Mouse (Mus musculus): ENCODE results near the gene Kirrel2.
A peak's percentile ranks its signal among the peaks of the same experiment; 100 is the strongest.

Gene Kirrel2

DNA sequence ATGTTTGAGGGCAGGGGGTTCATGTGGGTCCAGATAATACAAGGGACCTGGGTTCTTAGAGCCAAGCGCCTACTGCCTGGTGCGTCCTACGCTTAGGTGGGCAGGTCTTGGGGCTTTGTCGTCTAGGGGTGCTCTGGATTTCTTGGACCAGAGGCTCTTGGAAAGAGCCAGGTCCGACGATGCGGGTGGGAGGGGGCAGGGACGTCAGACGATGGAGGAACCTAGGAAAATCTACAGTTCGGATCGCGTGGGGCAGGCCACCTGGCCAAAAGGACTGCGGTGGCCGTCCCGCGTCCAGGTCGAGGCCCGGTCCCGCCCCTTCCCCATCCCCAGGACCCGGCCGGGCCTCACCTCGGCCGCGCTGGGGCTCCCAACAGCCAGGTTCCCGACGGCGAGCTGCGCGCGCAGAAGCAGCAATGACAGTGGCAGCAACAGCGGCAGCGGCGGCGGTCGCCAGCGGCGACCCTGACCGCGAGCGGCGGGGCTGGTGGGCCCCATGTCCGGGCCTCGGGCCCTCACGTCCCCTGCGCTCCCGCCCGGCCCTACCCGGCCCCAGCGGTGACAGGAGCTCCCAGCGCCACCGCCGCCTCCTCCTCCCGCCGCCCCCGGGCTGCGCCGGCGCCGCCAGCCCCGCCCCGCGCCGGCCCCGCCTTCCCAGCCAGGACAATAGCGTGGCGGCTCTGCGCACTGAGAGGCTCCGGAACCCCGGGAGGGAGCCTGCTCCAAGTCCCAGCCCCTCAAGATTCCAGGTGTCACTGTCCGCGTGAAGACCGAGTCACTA lies 12.3 kb downstream of the Kirrel2 start, which contains the start of gene Aplp1:
Gene Aplp1, minus strand, starts transcription at position 565 of the 781 bp plus-strand sequence.
- DNase-seq: peak; percentile 61

DNA sequence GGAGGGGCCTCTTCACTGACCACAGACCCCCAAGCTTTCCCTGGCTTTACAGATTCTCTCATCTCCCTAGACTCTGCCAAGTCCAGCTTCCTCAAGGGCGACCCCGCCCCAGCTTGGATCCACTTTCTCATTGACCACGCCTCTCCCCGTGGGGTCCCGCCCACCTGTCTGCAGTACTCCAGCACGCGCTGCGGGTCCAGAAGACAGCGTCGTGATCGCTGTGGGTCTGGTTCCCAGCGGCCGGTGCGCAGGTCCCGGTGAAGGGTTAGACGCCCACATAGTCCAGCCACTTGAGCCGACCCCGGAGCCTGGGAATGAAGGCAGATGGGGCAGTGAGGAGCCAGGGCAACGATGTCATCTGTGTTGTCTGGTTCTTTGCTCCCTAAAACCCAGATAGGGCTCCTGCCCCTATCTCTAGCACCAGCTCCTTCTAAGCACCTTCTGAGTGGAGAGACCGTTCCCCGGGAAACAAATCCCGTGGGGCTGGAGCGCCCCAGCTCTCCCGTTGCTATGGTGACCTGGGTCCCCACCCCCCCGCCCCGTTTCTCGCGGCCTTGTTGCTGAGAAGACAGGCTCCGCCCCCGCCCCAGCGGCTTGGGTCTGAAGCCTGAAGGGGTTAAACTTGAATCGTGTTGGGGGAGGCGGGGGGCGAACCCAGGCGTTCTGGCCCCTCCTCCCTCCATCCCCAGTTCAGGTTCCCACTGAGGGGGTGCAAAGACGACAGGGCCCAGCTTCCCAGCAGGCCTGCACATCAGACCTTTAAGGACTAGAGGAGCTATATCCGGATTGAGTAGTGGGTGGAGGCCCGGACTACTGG lies 13.1 kb downstream of the Kirrel2 start:
- no peak for DNase-seq

DNA sequence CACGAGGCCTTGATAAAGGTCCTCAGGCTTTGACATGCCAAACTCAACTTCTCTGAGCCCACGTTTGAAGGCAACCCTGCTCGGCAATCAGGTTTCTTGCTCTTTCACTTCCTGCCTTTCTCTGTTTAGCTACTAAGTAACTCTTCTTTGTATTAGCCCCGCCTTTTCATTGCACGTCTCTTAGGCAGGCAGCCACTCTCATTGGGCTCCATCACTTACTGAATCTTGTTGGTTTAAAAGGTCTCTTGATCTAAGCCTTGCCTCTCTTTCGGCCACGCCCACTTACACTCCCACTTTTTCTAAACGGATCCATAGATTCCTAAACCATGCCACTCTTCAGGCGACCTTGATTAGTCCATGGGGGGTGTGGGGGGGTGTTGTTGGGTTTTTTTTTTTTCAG lies 13.8 kb downstream of the Kirrel2 start:
- DNase-seq: no peak

DNA sequence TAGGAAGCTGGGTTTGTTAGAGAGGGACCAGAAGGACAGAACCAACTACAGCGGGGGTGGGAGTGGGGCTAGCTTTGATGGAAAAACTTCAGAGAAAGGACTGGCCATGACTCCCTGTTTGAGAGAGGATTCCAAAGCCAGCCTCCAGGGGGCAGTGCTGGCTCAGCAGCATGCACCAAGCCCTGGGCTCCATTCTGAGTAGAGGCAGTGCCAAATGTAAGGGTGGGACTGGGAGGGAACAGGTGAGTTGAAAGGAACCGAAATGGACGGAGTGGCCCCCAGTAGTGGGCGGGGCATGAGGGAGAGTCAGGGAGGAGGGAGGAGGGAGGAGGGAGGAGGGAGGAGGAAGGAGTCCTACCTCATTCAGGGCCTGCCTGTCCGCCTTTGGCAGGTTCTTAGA lies 16.8 kb downstream of the Kirrel2 start:
- peak; percentile 56 for DNase-seq

DNA sequence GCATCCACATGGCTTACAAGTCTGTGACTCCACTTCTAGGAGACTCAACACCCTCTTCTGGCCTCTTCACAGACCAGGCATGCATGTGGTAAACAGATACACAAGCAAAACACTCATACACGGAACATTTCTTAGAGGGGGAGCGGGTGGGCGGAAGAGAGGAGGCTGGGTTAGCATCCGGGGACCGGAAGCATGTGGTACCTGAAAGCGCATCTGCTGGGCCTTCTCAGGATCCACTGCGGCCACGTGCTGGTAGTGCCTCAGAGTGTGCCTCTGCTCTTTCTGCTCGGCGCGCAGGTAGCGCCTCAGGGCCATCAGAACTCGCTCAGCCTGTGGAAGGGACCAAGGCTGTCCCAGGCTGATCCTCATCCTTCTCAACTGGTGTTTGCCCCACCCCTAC lies 17.8 kb downstream of the Kirrel2 start:
- no peak for DNase-seq

DNA sequence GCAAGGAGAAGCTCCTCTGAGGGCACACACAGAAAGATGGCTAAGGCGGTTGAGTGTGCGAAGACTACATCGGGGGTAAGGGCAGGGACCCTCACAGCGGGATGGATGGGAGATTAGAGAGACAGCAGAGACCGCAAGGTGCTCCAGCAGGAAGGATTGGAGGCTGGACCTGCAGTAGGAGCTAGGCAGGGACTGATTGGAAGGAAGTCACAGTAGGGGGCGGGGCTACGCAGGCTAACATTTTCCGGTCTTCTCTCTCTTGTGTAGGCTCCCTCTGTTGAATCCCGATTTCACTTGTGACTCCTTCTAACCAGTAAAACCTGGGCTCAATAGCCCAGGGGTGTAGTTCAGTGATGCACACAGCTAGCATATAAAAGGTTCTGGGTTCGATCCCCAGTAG lies 20.6 kb downstream of the Kirrel2 start:
- DNase-seq: no peak

DNA sequence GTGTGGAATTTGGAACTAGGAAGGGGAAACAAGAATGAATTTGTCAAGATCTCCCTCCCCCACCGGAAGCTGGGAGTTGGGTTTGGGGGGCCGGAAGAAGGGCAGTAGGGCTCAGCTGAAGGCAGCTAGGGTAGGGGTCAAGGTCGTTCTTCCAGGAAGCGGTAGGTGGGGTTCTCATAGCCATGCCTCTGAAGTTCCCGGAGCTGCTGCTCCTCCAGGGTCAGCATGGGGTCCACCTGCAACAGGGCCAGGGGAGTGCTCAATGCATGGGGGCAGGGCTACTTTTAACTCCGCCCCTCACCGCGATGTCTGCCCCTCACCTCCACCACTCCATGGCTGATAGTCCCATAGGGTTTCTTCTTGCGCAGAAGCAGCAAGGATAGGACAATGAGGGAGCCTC lies 22.3 kb downstream of the Kirrel2 start:
- no peak for DNase-seq

DNA sequence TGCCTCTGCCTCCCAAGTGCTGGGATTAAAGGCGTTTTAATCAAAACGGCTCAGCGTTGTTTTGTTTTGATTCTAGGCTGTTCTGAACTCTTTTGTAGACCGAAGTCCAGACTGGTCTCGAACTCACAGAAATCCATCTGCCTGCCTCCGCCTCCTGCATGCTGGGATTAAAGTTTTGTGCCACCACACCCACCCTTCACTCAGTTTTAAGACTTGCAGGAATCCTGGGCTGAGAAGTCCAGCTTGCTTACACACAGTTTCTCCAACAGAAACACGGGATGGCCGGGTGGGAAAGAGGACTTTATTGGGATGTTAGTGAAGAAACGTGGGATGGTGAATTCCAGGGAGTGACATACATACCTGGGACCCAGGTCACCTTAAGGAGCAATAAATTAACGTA lies 22.8 kb downstream of the Kirrel2 start:
- DNase-seq: no peak

DNA sequence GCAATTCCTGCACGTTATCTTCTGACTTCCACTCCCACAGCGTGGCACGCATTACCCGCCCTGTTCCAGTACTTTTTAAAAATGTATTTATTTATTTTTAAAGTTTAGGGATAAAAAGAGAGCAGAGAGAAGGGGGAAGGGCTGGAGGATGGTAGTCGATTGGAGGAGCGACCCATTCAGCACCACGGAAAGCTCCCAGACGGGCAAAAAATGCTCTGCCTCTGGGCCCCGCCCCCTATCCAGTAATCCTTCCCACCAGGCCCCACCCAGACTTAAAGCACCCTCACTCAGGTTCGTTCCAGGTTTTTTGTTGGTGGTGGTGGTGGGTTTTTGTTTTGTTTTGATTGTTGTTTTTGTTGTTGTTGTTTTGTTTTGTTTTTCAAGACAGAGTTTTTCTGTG lies 23.3 kb downstream of the Kirrel2 start:
- peak; percentile 60 for DNase-seq

DNA sequence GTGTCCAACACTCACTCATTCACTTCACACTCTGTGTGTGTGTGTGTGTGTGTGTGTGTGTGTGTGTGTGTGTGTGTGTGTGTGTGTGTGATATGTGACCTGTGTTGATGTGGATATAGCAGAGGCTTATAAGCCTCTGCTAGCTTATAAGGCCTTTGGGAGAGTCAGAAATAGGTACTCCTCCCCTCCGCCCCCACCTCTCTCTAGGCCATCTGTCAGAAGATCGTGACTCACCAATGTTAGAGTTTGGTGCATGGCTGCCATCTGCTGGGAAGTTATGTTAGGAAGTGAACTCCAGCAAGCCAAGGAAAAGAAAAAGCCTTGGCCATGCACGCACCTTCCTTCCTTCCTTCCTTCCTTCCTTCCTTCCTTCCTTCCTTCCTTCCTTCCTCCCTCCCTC lies 25.7 kb downstream of the Kirrel2 start:
- peak; percentile 52 for DNase-seq

DNA sequence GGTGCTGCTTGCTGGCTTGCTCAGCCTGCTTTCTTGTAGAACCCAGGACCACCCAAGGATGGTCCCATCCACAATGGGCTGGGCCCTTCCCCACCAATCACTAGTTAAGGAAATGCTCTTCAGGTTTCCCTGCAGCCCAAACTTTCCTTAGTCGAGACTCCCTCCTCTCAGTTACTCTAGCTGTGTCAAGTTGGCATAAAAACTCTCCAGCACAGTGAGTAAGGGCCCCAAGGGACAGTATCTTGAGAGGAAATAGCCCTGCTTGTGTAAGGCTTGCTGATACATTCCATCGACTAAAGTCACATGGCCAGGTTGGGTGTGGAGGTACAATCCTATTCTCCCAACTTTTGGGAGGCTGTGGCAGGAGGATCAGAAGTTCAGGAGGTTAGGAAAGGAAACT lies 27.3 kb downstream of the Kirrel2 start:
- DNase-seq: no peak

DNA sequence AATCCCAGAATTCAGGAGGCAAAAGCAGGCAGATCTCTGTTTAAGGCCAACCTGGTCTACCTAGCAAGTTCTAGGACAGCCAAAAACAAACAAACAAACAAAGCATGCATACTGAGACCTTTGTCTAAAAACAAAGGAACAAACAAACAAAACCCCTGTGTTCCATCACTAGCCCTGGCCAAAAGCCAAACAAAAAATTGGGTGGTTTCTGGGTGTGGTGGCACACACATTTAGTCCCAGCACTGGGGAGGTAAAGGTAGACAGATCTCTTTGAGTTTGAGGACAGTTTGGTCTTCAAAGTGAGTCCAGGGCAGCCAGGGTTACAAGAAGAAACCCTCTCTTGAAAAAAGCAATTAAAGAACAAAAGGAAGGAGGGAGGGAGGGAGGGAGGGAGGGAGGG lies 28.2 kb downstream of the Kirrel2 start:
- DNase-seq: no peak

DNA sequence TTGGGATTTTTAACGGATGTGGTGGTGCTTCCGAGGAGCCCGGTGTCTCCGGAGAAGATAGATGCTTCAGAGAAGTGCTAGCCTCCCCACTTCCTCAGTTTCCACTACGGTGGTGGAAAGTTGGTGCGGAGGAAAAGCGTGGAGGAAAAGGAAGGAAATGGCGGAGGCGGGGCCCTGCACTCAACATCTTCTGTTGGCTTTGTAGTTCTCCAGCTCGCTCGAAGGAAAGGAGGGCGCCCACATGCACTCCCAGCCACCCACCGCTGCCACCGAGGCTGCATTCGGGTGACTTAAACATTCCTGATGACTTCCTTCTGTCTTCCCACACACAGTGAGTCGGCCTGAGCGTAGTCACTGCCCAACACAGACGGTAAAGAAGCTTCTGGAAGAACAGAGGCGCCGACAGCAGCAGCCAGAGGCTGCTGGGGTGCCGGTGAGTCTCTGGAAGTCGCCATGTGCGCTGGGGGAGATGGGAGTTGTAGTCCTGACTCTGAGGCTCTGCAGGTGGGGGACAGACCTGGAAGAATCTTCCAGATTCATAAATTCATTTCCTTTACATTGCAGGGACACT lies 34.3 kb downstream of the Kirrel2 start:
- DNase-seq: peak; percentile 25

DNA sequence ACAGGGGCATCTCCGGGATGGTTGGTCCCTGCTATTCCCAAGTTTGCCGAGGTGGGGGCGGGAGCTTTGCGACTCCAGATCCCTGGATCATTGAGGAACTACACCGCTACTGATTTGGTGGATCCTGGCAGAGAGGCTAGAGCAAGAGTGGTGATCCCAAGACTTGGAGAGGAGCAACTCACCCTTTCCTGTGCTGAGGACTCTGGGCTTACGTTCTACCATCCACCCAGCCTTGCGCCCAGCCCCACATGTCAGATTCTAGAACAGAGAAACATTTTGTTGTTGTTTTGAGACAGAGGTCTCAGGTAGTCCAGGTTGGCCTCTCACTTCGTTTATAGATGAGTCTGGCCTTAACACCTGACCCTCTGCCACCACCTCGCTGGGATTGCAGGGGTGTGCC lies 34.9 kb downstream of the Kirrel2 start:
- no peak for DNase-seq

DNA sequence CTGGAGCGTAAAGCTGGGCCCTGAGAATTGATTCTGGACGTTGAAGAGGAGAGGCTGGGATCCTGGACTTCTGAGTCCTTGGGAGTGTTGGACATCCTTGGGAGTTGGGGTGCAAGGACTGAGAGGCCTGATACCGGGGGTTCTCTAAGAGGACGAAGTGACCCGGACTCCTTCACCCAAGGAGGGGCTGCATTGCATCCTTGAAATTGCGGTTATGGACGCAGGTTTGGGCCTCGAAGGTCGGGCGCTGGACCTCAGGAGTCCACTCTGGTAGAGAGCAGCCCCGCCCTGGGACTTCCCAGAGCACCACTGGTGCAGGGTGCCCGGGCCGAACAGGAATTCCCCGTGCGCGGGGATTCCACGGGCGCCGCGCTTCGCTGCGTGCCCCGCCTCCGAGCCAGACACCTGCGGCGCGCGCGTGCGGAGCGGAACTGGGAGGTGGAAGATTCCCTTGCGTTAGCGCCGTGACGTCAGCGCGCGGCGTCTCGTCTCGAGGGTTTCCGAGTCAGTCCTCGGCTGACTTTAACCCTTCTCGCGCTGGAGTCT lies 35.5 kb downstream of the Kirrel2 start:
- DNase-seq: peak; percentile 87

DNA sequence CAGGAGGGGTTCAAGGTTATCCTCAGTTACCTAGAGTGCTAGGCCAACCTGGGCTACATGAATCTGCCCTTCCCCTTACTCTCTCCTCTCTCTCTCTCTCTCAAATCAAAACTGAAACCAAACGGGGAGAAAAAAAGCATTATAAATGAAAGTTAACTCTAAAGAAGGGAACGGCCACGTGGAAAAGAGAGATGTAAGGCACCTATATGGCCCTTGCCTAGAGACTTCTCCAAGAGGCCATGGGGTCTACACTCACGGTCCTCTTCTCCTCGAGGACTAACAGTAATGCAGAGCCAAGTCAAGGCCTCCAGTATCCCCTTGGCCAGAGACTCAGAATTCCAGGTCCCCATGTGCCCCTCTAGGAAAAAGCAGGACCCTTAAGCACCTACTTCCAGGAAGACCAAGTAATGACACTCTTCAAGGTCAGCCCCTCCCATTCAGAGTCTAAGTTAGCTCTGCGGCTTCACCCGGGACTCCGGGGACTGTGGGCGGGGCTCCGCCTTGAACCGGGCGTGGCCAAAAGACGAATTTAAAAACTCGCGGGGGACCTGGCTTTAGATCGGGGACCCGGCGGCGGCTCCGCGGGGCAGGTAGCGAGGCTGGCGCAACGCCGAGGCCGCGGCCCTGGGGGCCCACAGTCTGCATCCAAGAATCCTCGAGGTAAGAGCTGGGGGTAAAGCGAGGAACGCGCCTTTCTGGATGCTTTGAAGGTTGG lies 36.2 kb downstream of the Kirrel2 start, which contains the start of gene Nfkbid:
Gene Nfkbid, plus strand, starts transcription at position 558 of the 715 bp plus-strand sequence.
- DNase-seq: peak; percentile 76

DNA sequence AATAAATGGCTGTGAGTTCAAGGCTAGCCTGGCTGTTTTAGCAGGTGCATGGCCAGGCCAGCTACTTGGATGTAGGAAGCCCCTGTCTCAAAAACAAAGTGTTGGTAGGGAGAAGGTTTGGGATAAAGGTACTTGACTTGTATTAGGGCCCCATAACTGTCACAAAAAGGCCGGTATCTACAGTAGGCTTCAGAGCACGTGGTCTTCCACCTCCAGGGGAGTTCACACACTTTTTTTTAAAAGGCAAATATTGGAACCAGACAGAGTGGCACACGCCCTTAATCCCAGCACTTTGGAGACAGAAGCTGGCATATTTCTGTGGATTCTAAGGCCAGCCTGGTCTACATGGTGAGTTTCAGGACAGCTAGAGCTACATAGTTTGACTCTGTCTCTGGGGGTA lies 36.8 kb downstream of the Kirrel2 start:
- DNase-seq: no peak

DNA sequence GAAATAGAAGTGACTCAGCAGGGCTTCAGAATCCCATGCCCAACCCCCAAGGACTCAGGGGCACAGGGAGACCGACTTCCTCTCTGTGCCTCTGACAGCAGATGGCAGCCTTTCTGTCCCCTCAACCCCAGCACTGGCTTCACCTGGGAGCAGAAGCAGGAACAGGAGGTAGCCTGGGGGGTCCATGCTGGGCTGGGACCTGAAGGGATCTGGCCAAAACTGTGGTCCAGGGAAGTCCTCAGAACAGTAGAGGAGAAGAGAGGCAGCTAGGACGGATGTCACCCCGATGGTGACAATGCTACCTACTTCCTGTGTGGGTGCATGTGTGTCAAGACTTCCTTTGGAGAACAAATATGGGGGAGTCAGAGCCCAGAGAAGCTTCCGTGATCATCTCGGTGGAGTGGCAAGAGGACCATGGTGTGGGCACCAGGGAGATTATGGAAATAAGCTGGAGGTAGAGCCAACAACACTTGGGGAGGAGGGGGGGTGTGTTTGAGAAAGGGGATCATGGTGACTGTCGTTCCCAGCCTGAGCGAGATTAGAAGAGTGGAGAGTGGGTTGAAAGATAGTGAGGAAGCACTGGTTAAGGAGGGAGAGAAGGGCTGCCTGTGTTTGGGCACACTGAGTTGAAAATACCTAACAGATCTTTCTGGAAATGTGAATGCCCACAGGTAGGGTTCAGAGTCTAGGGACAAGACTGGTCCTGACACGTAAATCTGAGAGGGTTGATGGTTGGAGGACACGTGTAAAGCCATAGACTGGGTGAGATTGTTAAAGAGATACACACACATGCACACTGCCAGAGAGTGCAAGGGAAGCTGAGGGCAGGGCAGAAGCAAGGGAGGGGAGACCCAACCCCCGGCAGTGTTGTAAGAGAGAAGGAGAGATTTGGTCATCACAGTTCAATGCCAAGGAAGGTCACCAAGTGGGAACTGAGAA lies 37.7 kb downstream of the Kirrel2 start, which contains the start of gene Hcst:
Gene Hcst, minus strand, starts transcription at position 294 of the 939 bp plus-strand sequence.
- DNase-seq: no peak

DNA sequence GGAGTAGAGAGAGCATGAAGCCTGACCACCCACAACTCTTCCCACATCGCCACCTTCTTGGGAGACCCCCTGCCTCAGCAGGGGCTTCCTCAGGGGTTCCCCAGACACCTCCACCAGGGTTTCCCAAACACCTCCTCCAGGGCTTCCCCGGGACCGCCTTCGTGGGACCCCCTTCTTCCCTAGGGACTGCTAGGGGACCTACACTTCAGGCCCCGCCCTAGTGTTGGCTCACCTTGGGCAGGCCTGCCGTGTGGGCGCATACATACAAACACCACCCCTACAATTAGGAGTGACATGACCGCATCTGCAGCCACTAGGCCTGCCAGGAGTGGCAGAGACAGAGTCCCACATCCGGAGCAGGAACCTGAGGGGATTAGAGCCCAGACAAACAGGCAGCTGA lies 39.6 kb downstream of the Kirrel2 start:
- no peak for DNase-seq

DNA sequence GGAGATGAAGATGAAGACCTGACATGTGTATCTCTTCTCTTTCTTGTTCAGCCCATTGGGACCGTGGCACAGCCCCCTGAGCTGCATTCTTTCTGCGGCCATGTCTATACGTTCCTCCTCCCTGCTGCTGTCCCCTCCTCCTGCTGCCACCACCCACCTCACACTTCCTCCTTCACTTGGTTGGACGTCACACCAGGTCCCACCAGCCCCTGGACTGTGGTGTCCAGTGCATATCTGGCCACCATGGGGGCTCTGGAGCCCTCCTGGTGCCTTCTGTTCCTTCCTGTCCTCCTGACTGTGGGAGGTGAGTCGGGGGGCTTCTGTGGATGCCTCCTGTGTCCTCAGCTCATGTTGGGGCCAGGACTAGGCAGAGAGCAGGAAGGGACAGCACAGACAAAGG lies 43.9 kb downstream of the Kirrel2 start, which contains the start of gene Tyrobp:
Gene Tyrobp, plus strand, starts transcription at position 165 of the 400 bp plus-strand sequence.
- DNase-seq: no peak

DNA sequence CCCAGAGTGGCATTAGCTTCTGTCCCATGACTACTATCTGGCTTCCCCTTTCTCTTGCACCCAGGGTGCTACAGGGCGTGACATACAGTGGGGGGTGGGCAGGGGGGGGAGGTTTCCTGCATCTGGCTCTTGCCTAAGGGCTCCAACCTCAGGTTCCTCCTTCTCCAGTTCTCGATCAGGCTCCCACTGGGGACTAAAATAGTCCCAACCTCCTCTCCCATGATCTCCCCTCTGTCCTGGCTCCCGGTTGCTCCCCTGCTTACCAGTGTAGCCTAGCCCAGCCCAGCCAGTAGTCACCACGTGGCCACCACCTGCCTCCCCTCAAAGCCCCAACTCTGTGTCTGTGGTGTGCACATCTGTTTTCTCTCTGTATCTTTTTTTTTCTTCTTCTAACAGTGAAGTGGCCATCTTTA lies 44.7 kb downstream of the Kirrel2 start:
- no peak for DNase-seq

Measured in kidney, adult 18-20 months (tissue).